ENCODE assay signal across 14 mouse cellular contexts in the genomic region with DNA sequence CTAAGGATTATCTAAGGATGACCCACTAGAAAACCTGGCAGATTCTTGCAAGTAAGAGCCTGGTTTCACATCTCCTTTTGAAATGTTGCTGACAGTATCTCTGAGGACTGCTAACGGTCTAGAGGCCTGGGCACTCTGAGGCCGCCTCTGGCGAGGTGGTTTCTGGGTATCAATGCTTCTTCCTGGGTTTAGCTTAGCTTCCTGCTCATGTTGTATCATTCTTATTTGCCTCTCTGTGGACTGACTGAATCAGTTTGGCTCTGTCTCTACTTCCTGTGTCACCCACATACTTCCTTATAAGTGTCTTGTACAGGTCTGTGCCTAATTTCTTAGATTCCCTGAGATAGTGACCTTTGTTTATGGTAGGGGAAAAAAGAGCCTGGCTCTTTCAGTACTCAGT. TPM values are rescaled to one million over a fixed set of nuclear protein-coding genes. Genes with fewer than 3 reads are reported as not detected.
A peak's percentile ranks its signal among the peaks of the same experiment; 100 is the strongest.
DNase-seq lines count a peak whose midpoint lies in the region; ATAC-seq lines count a peak whose summit lies in the region.
"Had no signal": no experiment of that assay in that cellular context is flagged by ENCODE, and none has a peak within 500 bp of the region (broad histone marks: within the 10 kb centered on the region; RNA-seq: fewer than 3 reads in every experiment).

No protein-coding gene starts in this region.

- intact Hi-C loops in left cerebral cortex, postnatal 36 days (cut with DNase I): no loop called here

- ATAC-seq in activated CD4-positive, CD25-positive, alpha-beta regulatory T cell, adult 4 months: peak; percentile 92
- ATAC-seq: forebrain, embryonic 13.5 days had no signal

- DNase-seq in right cerebral cortex, postnatal 10 days (ENCODE audit: low spot score in 2 of 2): peak; percentile 38 to 39
- DNase-seq in right cerebral cortex, postnatal 25 days: no peak
- peak; percentile 45 to 51 for DNase-seq in monocyte, adult 2 months (ENCODE audit: low read depth in 1 of 2, low spot score in 2 of 2)
- peak; percentile 23 for DNase-seq in thymus, postnatal 4 days
- no peak for DNase-seq in left cerebral cortex, postnatal 36 days (ENCODE audit: low spot score in 2 of 2)
- DNase-seq in frontal cortex, postnatal 10 days (ENCODE audit: low spot score in 2 of 2): no peak
- DNase-seq: adrenal gland, postnatal 25 days; cerebellum, adult 18-20 months; kidney, postnatal 4 days had no signal

RNA-seq across cellular contexts. Expression of a gene that starts 15.7 kb away (rescaled TPM):
- polyA plus RNA-seq in activated CD4-positive, CD25-positive, alpha-beta regulatory T cell, adult 4 months (2017; shearing (Covaris generic)): 1 to 10 TPM; 3.4 to 3.8 TPM
- 100 to 1,000 TPM; 253 to 300 TPM for total RNA-seq in left cerebral cortex, postnatal 36 days (2021)

RNA-seq across cellular contexts. Expression of a gene that starts 19.0 kb away (rescaled TPM):
- not detected for polyA plus RNA-seq in activated CD4-positive, CD25-positive, alpha-beta regulatory T cell, adult 4 months (2017; shearing (Covaris generic))
- not detected for total RNA-seq in left cerebral cortex, postnatal 36 days (2021)
- polyA plus RNA-seq: embryonic facial prominence, embryonic 11.5 days; limb, embryonic 10.5 days; lung, embryonic 16.5 days had no signal

RNA-seq across cellular contexts. Expression of a gene that starts 20.7 kb away (rescaled TPM):
- under 1 TPM; 0.08 to 0.12 TPM for polyA plus RNA-seq in activated CD4-positive, CD25-positive, alpha-beta regulatory T cell, adult 4 months (2017; shearing (Covaris generic))
- 100 to 1,000 TPM; 590 to 654 TPM for total RNA-seq in left cerebral cortex, postnatal 36 days (2021)

RNA-seq across cellular contexts. Expression of a gene that starts 51.9 kb away (rescaled TPM):
- under 1 TPM in 1 of 2 experiments, not detected in 1; 0.08 TPM for polyA plus RNA-seq in activated CD4-positive, CD25-positive, alpha-beta regulatory T cell, adult 4 months (2017; shearing (Covaris generic))
- total RNA-seq in left cerebral cortex, postnatal 36 days (2021): 100 to 1,000 TPM; 134 to 136 TPM
- polyA plus RNA-seq: limb, embryonic 10.5 days; lung, embryonic 16.5 days had no signal

RNA-seq across cellular contexts. Expression of a gene that starts 57.5 kb away (rescaled TPM):
- polyA plus RNA-seq in activated CD4-positive, CD25-positive, alpha-beta regulatory T cell, adult 4 months (2017; shearing (Covaris generic)): not detected
- total RNA-seq in left cerebral cortex, postnatal 36 days (2021): 1 to 10 TPM in 1 of 2 experiments, under 1 TPM in 1; 0.67 to 1.0 TPM
- total RNA-seq: adrenal gland, postnatal 25 days had no signal

Comparison
In these comparisons a context has a peak if more than half of its experiments do, and no peak if none do; other contexts are left out.
1. DNase-seq: peak in right cerebral cortex, postnatal 10 days (2 of 2), monocyte, adult 2 months (2 of 2) and thymus, postnatal 4 days (single experiment); none in right cerebral cortex, postnatal 25 days (single experiment), left cerebral cortex, postnatal 36 days (0 of 2) and frontal cortex, postnatal 10 days (0 of 2).